Mouse (Mus musculus) heart, postnatal 0 days (tissue): ENCODE data around the gene Fndc5. TPM values are rescaled to one million over a fixed set of nuclear protein-coding genes. Genes with fewer than 3 reads are reported as not detected.

Experiments used
- ATAC-seq: fragments of 200-750 bp; cut with Nextera tagmentation; 2 replicates; pipeline ENCODE4 v1.8.0; 2017; ENCODE audit warnings: low read depth, moderate number of reproducible peaks, moderate library complexity; ENCODE audit not compliant: insufficient read depth
- DNase-seq: peaks from one replicate; pipeline ENCODE4 v3.0.0-alpha.2; 2016; ENCODE audit warnings: low spot score
- H3K27ac ChIP-seq: fragments of 300-500 bp; sonication (generic); 2 replicates; pipeline ENCODE4 v1.5.1; 2014; ENCODE audit warnings: low read depth, mild to moderate bottlenecking
- H3K27me3 ChIP-seq: fragments of 300-500 bp; sonication (generic); 2 replicates; pipeline ENCODE4 v1.6.1; 2014; ENCODE audit warnings: low read length, mixed read lengths; ENCODE audit not compliant: control insufficient read depth, insufficient read depth
- H3K36me3 ChIP-seq: fragments of 300-500 bp; sonication (generic); replicated peaks from 2 replicates; pipeline ENCODE4 v1.6.1; 2014; ENCODE audit warnings: low read length, mixed read lengths; ENCODE audit not compliant: control insufficient read depth, insufficient read depth
- H3K4me1 ChIP-seq: fragments of 300-500 bp; sonication (generic); 2 replicates; pipeline ENCODE4 v1.6.1; 2014; ENCODE audit warnings: antibody characterized with exemption; ENCODE audit not compliant: control insufficient read depth, insufficient read depth
- H3K4me2 ChIP-seq: fragments of 300-500 bp; sonication (generic); 2 replicates; pipeline ENCODE4 v1.6.1; 2014; ENCODE audit warnings: low read depth, mild to moderate bottlenecking, low read length, moderate library complexity
- H3K4me3 ChIP-seq: fragments of 300-500 bp; sonication (generic); 2 replicates; pipeline ENCODE4 v1.5.1; 2014; ENCODE audit warnings: low read depth, low read length
- H3K9ac ChIP-seq: fragments of 300-500 bp; sonication (generic); replicated peaks from 2 replicates; pipeline ENCODE4 v1.6.1; 2014; ENCODE audit warnings: low read depth, low read length, mixed read lengths
- H3K9me3 ChIP-seq: fragments of 300-500 bp; sonication (generic); replicated peaks from 2 replicates; pipeline ENCODE4 v1.6.1; 2016; ENCODE audit warnings: low read length; ENCODE audit not compliant: control insufficient read depth
- CTCF ChIP-seq: IDR thresholded peaks from 2 replicates; pipeline ENCODE4 v1.5.1; 2016; ENCODE audit warnings: antibody characterized with exemption, control low read depth, low read depth
- EP300 ChIP-seq: IDR thresholded peaks from 2 replicates; pipeline ENCODE4 v1.6.1; 2016; ENCODE audit warnings: antibody characterized with exemption, low read depth
- WGBS: fragments of 180-500 bp; shearing (Covaris S2); extraction: QIAGEN DNeasy Blood & Tissue Kit; methylation state at CpG from one replicate; pipeline ENCODE4 v1.1.7; 2014; 5-methylcytosine and 5-hydroxymethylcytosine counted together
- polyA plus RNA-seq: library from polyadenylated mRNA; unstranded; fragments of >200 nt; fragmentation: Nextera tagmentation; extraction: Ambion mirVana; gene quantifications from 2 replicates; pipeline ENCODE4 v1.2.1, GENCODE M21; 2015
- total RNA-seq: library from RNA; depleted of rRNA; stranded (reverse); fragments of >200 nt; gene quantifications from 2 replicates; pipeline ENCODE4 v1.2.3, GENCODE M21; 2014; ENCODE audit warnings: low replicate concordance

The Fndc5 gene
- total and polyA plus RNA-seq, 2 experiments from 2014 or later, result 50.7 to 71.1 TPM

DNA sequence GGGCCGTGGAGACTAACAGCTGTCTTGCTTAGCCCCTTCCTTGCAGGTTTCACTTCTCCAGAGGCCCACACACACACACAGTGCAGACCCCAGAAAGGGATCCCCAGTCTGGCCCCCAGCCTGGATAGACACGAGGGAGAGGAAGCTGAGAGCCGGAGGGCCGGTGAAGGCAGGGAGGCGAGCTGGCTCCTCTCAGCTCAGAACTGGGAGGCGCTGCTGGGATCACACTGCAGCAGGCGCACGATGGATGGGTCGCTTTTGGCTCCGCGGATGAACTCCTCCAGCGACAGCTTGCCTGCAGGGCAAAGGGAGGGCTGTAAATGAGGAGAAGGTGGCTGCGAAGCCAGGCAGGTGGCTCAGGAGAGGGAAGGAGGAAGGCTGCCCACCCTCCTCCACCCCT, 24.6 kb upstream of the Fndc5 start:
- Histone ChIP-seq H3K4me1 (no peaks in the 10 kb centered on the region), H3K36me3 (no peaks in the 10 kb centered on the region), H3K4me2 (no peak overlapping the region), H3K9me3 (no peaks in the 10 kb centered on the region), H3K4me3 (no peak overlapping the region), H3K27me3 (peaks cover 24% of the 10 kb centered on the region), H3K27ac (no peak overlapping the region), H3K9ac (no peak overlapping the region)
- TF ChIP-seq EP300, result no peak
- no peak for TF ChIP-seq CTCF
- no peak for ATAC-seq
- 57% methylated on average over 13 of the region's 13 CpGs for WGBS
- DNase-seq, result no peak

DNA sequence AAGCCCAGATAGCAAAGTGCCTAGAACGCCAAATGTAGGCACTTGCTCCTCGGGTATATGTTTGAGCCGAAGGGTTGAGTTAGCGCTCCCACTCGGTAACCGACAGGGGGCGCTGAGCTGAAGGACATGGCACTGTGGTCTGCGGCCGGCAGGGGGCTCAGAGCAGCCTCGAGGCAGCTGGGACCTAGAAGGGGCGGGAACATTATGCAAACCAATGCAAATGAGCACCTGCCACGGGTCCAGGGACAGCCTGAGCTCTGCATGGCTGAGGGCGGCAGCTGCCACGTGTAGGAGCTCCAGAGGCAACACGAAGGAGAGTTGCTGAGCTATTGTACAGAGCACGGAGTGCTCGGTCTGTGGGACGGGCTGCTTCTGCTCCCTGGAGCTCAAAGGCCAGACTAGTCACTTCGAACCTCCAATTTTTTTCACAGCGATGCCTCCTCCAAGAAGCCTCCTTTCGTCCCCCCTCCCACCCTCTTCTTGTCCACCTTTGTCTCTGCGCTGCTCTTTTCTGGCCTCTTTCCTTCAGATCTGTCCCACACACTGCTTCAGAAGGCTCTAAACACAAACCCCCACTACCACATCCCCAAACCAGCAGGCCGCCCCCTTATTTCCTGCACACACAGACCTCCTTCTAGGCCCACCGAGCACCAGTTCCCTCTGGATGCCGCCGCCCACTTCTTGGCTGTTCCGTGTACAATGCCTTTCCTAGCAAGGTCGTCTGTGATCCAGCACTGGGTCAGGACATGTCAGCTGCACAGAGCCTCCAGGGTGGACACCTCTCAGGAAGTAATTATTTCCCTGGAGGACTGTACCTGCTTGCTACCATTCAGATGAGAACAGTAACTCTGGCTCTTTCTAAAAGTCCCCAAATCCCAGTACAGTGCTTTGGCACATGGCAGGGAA, 23.5 kb upstream of the Fndc5 start:
- peak; percentile 82 for TF ChIP-seq CTCF
- TF ChIP-seq EP300, result no peak
- Histone ChIP-seq H3K9ac (no peak overlapping the region), H3K4me3 (no peak overlapping the region), H3K36me3 (no peaks in the 10 kb centered on the region), H3K27ac (no peak overlapping the region), H3K4me1 (no peaks in the 10 kb centered on the region), H3K4me2 (no peak overlapping the region), H3K9me3 (no peaks in the 10 kb centered on the region), H3K27me3 (peaks cover 18% of the 10 kb centered on the region)
- ATAC-seq (peak; percentile 50), DNase-seq (peak; percentile 40)
- 30% methylated on average over 28 of the region's 28 CpGs for WGBS

DNA sequence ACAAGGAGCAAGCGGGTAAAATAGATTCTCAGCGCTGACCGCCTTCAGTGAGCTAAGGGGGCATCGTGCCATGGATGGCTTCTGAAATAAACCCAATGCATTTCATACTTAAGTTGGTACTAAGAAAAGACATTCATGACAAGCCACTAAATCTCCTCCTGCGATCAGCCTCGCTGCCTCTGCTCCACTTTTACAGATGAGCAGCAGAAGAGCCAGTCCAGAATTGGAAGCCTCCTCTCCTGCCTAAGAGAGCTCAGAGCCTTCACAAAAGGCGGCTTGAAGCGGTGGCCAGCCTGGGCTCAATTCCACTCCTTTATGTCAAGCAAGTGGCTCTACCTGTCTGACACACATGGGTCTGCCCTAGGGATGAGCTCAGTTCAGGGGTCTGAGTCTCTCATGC, 20.1 kb upstream of the Fndc5 start:
- peaks cover 46% of the 10 kb centered on the region for H3K27me3 ChIP-seq
- no peak for DNase-seq
- WGBS, result 87% methylated on average over 8 of the region's 8 CpGs

DNA sequence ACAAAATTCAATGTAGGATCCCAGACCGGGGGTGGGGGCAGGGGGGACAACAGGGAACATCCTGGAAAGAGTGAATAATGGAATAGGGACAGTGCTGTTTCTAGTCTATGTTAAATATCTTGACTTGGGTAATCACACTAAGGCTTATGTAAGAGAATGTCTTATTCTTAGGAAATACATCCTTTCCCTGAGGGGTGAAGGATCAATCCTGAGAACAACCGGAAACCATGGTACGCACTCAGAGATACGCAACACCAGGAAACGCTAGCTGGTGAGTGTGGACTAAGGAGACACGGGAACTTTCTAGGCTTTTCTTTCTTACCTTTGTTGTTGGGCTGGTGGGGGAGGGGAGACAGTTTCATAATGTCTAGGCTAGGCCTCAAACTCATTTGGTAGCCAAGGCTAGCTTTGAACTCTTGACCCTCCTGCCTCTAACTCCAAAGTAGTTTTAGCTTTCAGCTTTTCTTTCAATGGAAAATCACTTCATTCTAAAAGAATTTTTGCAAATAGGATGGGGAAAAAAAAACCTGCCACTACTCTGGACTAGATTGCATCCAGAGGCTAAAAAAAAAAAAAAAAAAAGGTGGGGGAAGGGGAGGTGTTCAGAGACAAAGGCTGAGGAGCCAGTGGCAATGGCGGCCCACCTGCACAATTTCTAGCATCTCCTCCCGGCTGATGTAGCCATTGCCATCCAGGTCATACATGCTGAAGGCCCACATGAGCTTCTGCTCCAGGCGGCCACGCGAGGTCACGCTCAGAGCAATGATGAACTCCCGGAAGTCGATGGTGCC, 18.9 kb upstream of the Fndc5 start:
- Histone ChIP-seq H3K4me1 (no peaks in the 10 kb centered on the region), H3K9me3 (no peaks in the 10 kb centered on the region), H3K27ac (no peak overlapping the region), H3K36me3 (no peaks in the 10 kb centered on the region), H3K4me3 (no peak overlapping the region), H3K4me2 (no peak overlapping the region), H3K27me3 (peaks cover 57% of the 10 kb centered on the region), H3K9ac (no peak overlapping the region)
- DNase-seq (no peak), ATAC-seq (no peak)
- WGBS, result 79% methylated on average over 14 of the region's 14 CpGs
- TF ChIP-seq CTCF (no peak), EP300 (no peak)

More for the DNA sequence above, 20.1 kb upstream of the Fndc5 start:
- H3K4me2 ChIP-seq, result no peak overlapping the region
- no peaks in the 10 kb centered on the region for H3K4me1 ChIP-seq
- H3K36me3 ChIP-seq, result no peaks in the 10 kb centered on the region
- H3K4me3 ChIP-seq, result no peak overlapping the region
- ATAC-seq, result no peak
- H3K9ac ChIP-seq, result no peak overlapping the region
- no peak overlapping the region for H3K27ac ChIP-seq
- TF ChIP-seq EP300 (no peak), CTCF (no peak)
- H3K9me3 ChIP-seq, result no peaks in the 10 kb centered on the region

DNA sequence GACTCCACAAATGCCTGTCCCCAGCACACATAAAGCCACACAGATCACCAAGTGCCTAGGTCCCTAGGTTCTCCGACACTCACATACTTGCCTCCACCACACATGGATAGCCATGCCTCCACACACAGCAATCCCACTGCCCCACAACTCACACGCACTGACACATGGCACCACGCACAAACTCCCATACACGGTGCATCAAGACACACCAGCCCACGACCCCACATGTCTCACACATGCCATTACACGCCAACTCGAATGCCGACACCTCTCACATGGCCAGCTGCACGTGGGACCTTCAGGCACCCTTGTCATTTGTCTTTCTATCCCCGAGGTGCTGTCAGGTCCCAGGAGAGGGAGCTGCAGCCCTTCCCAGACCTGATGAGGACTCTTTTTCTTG, 17.1 kb upstream of the Fndc5 start:
- H3K27me3 ChIP-seq, result peaks cover 64% of the 10 kb centered on the region
- no peak overlapping the region for H3K9ac ChIP-seq
- DNase-seq (no peak), ATAC-seq (no peak)
- no peaks in the 10 kb centered on the region for H3K36me3 ChIP-seq
- WGBS, result 65% methylated on average over 10 of the region's 10 CpGs
- H3K27ac ChIP-seq, result no peak overlapping the region
- H3K4me2 ChIP-seq, result no peak overlapping the region
- H3K9me3 ChIP-seq, result no peaks in the 10 kb centered on the region
- peaks cover under 1% of the 10 kb centered on the region; the same call in 1 of the 2 replicates for H3K4me1 ChIP-seq
- no peak overlapping the region for H3K4me3 ChIP-seq
- TF ChIP-seq EP300 (no peak), CTCF (no peak)
